Mouse (Mus musculus): ENCODE results near the gene Gli2. TPM values are rescaled to one million over a fixed set of nuclear protein-coding genes. Genes with fewer than 3 reads are reported as not detected.

Gene Gli2
- polyA plus RNA-seq, 1 experiment from 2014 or later: 15.1 TPM

DNA sequence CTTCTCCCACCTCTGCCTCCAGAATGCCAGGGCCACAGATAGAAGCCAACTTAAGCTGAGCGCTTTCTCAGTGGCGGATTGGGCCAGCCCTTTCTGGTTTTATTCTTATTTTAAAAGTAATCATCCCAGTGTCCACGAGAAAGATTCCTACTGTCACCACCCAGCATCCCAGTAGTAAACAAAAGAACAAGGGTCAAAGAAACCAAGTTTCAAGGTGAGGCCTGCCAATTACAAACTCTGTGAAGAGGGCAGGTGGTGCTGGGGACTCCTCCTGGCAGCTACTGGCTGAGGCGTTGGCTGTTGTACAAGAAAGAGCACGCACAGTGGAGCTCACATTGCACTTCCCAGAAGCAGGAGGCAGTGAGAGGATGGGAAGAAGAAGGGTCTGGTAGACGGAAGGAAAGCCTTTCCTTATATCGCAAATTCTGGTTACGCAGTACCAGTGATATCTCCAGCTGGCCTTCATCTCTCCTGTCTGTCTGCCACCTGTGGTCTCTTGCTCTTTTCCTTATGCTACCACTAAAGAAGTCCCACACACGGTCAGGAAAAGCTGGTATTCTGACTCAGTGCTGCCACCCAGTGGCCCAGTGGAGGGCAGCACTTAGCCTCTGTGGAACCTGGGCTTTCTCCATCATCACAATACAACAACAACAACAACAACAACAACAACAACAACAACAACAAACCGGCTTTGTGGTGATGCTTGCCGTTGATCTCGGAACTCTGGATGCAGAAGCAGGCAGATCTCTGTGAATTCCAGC is 29.0 kb upstream of the Gli2 start:
- 0 out of 2 replicates have a peak, but pooled peaks cover 7% of the 10 kb centered on the region for H3K27me3 ChIP-seq (ENCODE audit: insufficient read depth, low read length)
- H3K36me3 ChIP-seq (ENCODE audit: insufficient read depth): no peaks in the 10 kb centered on the region
- H3K4me2 ChIP-seq: no peak overlapping the region
- DNase-seq (peak; percentile 80), ATAC-seq (ENCODE audit: insufficient read depth) (peak; percentile 48; the same call in 1 of the 2 replicates)
- H3K9me3 ChIP-seq (ENCODE audit: low read depth, low read length): no peaks in the 10 kb centered on the region
- no peak overlapping the region for H3K27ac ChIP-seq (ENCODE audit: low read depth)
- peak; percentile 93 for TF ChIP-seq CTCF (IDR thresholded peaks at IDR 0.05; ENCODE audit: low read depth)
- no peaks in the 10 kb centered on the region for H3K4me1 ChIP-seq (ENCODE audit: insufficient read depth)
- H3K9ac ChIP-seq: no peak overlapping the region
- WGBS: 37% methylated on average over 12 of the region's 12 CpGs
- H3K4me3 ChIP-seq (ENCODE audit: low read depth, low read length): no peak overlapping the region

DNA sequence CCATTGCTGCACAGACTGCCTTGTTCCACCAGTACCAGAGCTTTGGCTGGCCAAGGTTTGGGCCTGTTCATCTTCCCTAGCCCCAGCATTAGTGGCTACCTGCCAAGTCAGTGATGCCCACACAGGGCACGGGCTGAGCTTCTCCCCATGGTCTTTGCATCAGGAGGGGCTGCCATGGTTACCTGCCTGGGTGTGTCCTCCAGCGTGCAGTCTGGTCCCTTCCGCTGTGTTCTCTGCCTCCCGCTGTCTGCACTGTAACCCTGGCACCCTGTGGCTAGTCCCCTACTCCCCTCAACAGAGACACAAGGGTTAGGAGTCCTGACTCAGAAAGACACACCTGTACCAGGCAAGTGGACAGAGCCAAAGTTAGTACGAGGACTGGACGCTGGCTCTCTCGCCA is 24.5 kb upstream of the Gli2 start:
- Histone ChIP-seq H3K4me2 (no peak overlapping the region), H3K4me1 (ENCODE audit: insufficient read depth) (no peaks in the 10 kb centered on the region), H3K27me3 (ENCODE audit: insufficient read depth, low read length) (peaks cover 23% of the 10 kb centered on the region), H3K36me3 (ENCODE audit: insufficient read depth) (no peaks in the 10 kb centered on the region), H3K9ac (no peak overlapping the region), H3K27ac (ENCODE audit: low read depth) (no peak overlapping the region), H3K4me3 (ENCODE audit: low read depth, low read length) (no peak overlapping the region), H3K9me3 (ENCODE audit: low read depth, low read length) (no peaks in the 10 kb centered on the region)
- DNase-seq (no peak), ATAC-seq (ENCODE audit: insufficient read depth) (no peak)
- 80% methylated on average over 7 of the region's 7 CpGs for WGBS
- TF ChIP-seq CTCF (IDR thresholded peaks at IDR 0.05; ENCODE audit: low read depth): no peak

DNA sequence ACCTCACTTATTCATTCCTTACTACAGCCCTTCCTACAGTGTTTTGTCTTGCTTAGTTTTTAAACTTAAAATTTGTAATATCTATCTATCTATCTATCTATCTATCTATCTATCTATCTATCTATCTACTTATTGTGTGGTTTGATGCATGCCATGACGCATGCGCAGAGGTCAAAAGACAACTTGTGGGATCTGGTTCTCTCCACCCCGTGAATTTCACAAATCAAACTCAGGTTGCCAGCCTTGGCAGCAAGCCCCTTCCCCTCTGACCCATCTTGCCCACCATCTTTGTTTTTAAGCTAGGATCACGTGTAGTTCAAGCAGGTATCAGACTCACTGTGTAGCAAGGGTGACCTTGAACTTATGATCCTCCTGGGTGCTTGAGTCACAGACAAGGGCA is 22.9 kb upstream of the Gli2 start:
- H3K9ac ChIP-seq: no peak overlapping the region
- no peak for TF ChIP-seq CTCF (IDR thresholded peaks at IDR 0.05; ENCODE audit: low read depth)
- no peak overlapping the region for H3K27ac ChIP-seq (ENCODE audit: low read depth)
- no peak overlapping the region for H3K4me2 ChIP-seq
- no peaks in the 10 kb centered on the region for H3K4me1 ChIP-seq (ENCODE audit: insufficient read depth)
- no peak overlapping the region for H3K4me3 ChIP-seq (ENCODE audit: low read depth, low read length)
- peaks cover 23% of the 10 kb centered on the region for H3K27me3 ChIP-seq (ENCODE audit: insufficient read depth, low read length)
- no peak for ATAC-seq (ENCODE audit: insufficient read depth)
- H3K36me3 ChIP-seq (ENCODE audit: insufficient read depth): no peaks in the 10 kb centered on the region
- 78% methylated on average over 4 of the region's 4 CpGs for WGBS
- no peak for DNase-seq
- H3K9me3 ChIP-seq (ENCODE audit: low read depth, low read length): no peaks in the 10 kb centered on the region

- TF ChIP-seq CTCF (IDR thresholded peaks at IDR 0.05; ENCODE audit: low read depth): no peak
- 46% methylated on average over 3 of the region's 3 CpGs for WGBS
- H3K4me2 ChIP-seq: no peak overlapping the region
- H3K4me1 ChIP-seq (ENCODE audit: insufficient read depth): no peaks in the 10 kb centered on the region
- DNase-seq: no peak
- H3K36me3 ChIP-seq (ENCODE audit: insufficient read depth): no peaks in the 10 kb centered on the region
- H3K4me3 ChIP-seq (ENCODE audit: low read depth, low read length): no peak overlapping the region
- H3K9ac ChIP-seq: no peak overlapping the region
- H3K9me3 ChIP-seq (ENCODE audit: low read depth, low read length): no peaks in the 10 kb centered on the region
- ATAC-seq (ENCODE audit: insufficient read depth): no peak
- H3K27ac ChIP-seq (ENCODE audit: low read depth): no peak overlapping the region
- peaks cover 23% of the 10 kb centered on the region for H3K27me3 ChIP-seq (ENCODE audit: insufficient read depth, low read length)
These were observed 22.5 kb upstream of the Gli2 start for GRCm38 (mm10) chr1:119075916-119076315.

- H3K27me3 ChIP-seq (ENCODE audit: insufficient read depth, low read length): peaks cover 23% of the 10 kb centered on the region
- 33% methylated on average over 7 of the region's 7 CpGs for WGBS
- no peaks in the 10 kb centered on the region for H3K9me3 ChIP-seq (ENCODE audit: low read depth, low read length)
- no peak overlapping the region for H3K4me3 ChIP-seq (ENCODE audit: low read depth, low read length)
- ATAC-seq (ENCODE audit: insufficient read depth): no peak
- H3K9ac ChIP-seq: no peak overlapping the region
- no peak overlapping the region for H3K27ac ChIP-seq (ENCODE audit: low read depth)
- no peaks in the 10 kb centered on the region for H3K36me3 ChIP-seq (ENCODE audit: insufficient read depth)
- H3K4me1 ChIP-seq (ENCODE audit: insufficient read depth): no peaks in the 10 kb centered on the region
- no peak for DNase-seq
- no peak for TF ChIP-seq CTCF (IDR thresholded peaks at IDR 0.05; ENCODE audit: low read depth)
- no peak overlapping the region for H3K4me2 ChIP-seq
These were observed 22.1 kb upstream of the Gli2 start for GRCm38 (mm10) chr1:119075500-119075899.

DNA sequence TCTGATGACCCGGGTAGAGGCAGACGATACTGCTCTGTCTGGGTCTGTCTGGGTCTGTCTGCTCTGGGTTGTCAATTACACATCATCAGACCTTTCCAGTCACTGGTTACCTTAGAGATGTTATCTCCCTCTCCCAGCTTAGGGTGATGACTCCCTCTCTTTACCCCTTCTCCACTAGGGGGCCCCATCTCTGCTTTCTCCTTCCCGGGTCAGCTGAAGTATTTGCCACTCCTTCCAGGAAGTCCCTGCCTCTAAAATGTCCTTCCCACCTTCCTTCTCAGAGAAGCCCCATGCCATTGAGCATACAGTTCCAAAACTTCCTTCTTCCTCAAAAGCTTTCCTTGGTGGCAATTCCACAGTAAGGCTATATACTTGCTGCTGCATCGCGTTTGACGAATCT is 21.5 kb upstream of the Gli2 start:
- peak; percentile 29; the same call in 1 of the 2 replicates for TF ChIP-seq CTCF (IDR thresholded peaks at IDR 0.05; ENCODE audit: low read depth)
- 51% methylated on average over 6 of the region's 6 CpGs for WGBS
- DNase-seq (no peak), ATAC-seq (ENCODE audit: insufficient read depth) (no peak)
- Histone ChIP-seq H3K27ac (ENCODE audit: low read depth) (no peak overlapping the region), H3K27me3 (ENCODE audit: insufficient read depth, low read length) (peaks cover 23% of the 10 kb centered on the region), H3K4me3 (ENCODE audit: low read depth, low read length) (no peak overlapping the region), H3K4me1 (ENCODE audit: insufficient read depth) (no peaks in the 10 kb centered on the region), H3K9ac (no peak overlapping the region), H3K4me2 (no peak overlapping the region), H3K9me3 (ENCODE audit: low read depth, low read length) (no peaks in the 10 kb centered on the region), H3K36me3 (ENCODE audit: insufficient read depth) (no peaks in the 10 kb centered on the region)

DNA sequence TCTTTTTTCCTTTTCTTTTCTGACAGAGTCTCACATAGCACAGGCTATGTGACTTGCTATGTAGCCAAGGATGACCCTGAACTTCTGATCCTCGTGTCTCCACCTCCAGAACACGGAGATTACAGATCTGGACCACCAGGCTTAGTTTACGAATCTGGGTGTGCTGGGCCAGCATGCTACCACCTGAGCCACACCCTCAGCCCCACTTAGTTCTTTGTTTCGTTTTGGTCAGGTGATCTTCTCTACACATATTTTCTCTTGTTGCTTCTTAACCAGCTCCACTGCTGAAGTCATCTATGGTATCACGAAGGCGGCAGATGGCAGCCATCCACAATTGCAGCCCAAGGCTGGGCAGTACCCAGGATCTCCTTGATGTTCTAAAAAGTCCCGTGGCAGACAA is 20.5 kb upstream of the Gli2 start:
- no peak for TF ChIP-seq CTCF (IDR thresholded peaks at IDR 0.05; ENCODE audit: low read depth)
- Histone ChIP-seq H3K9ac (no peak overlapping the region), H3K4me3 (ENCODE audit: low read depth, low read length) (no peak overlapping the region), H3K4me1 (ENCODE audit: insufficient read depth) (no peaks in the 10 kb centered on the region), H3K4me2 (no peak overlapping the region), H3K9me3 (ENCODE audit: low read depth, low read length) (no peaks in the 10 kb centered on the region), H3K36me3 (ENCODE audit: insufficient read depth) (no peaks in the 10 kb centered on the region), H3K27me3 (ENCODE audit: insufficient read depth, low read length) (peaks cover 23% of the 10 kb centered on the region), H3K27ac (ENCODE audit: low read depth) (no peak overlapping the region)
- DNase-seq (no peak), ATAC-seq (ENCODE audit: insufficient read depth) (no peak)
- whole genome bisulfite sequencing: 83% methylated on average over 7 of the region's 7 CpGs
